Mouse (Mus musculus) thymus, postnatal 4 days (tissue): ENCODE data around the gene Idnk.

Source experiments
- DNase-seq: peaks from one replicate; pipeline ENCODE4 v3.0.0; 2021

Idnk gene

DNA sequence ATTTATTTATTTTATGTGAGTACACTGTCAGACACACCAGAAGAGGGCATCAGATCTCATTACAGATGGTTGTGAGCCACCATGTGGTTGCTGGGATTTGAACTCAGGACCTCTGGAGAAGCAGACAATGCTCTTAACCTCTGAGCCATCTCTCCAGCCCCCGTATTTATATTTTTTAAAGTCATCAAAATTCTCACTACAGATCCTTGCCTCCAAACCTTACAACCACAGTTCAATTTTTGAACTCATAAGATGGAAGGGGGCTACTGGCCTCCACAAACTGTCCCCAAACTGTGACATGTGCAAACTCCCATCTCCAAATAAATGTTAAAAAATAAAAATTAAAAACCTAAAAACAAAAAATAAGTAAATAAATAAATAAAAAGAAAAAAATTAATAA, 9.7 kb upstream of the Idnk start:
- no peak for DNase-seq

DNA sequence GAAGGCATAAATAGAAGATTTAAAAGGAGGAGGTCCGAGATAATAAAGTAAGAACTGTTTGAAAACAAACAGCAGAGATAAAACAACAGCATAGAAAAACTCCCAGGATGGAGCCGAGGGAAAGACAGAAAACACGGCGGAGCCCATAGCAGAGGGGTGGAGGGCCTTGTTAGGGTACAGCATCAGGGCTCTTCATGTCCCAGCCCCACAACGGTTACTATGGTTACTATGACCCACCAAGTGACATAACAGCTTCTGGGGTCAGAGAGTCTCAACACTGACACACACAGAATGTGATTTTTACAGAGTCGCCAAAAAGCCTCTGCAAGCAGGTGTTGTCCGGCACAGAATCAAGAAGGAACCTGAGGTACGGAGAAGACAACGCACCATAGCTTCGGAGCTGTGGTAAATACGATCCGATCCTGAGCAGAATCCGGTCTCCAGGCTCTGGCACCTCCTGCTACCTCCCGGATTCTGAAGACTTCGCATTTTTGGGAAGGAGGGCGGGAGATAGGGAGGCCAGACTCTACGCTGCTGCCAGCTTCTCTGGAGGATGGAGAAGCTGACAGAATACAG, 9.1 kb upstream of the Idnk start:
- DNase-seq, result peak; percentile 64

DNA sequence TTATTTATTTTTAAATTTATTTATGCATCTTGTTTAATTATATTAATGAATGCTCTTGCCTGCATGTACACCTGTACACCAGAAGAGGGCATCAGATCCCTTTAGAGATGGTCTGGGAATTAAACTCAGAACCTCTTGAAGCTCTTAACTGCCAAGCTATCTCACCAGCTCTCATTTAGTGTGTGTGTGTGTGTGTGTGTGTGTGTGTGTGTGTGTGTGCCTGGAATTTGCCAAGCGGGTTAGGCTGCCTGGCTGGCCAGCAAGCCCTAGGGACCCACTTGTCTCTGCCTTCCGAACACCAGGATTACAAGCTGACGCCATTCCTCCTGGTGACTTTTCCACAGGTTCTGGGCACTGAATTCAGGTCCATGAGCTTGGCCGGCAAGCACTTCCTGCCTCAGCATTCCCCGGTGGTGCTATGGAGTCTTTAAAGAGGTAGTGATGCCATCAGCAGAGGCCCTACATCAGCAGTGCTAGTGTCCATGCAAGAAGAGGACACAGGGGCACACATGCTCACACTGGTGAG, 8.4 kb upstream of the Idnk start:
- no peak for DNase-seq

DNA sequence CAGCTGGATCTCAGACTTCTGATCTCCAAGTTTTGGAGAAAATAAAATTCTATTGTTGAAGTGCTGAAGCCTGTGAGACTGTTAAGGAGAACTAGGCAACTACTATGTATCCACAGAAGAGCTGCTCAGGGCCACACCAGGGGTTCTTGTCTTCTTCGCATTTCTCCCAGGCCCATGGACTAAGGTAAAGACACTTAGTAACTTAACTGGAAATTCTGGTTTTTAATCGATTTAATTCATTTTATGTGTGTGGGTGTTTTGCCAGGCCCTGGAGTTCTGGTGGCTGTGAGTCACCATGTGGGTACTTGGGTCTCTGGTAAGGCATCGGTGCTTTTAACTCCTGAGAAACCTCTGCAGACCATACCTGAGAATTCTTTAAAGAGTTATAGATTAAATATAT, 7.8 kb upstream of the Idnk start:
- no peak for DNase-seq

DNA sequence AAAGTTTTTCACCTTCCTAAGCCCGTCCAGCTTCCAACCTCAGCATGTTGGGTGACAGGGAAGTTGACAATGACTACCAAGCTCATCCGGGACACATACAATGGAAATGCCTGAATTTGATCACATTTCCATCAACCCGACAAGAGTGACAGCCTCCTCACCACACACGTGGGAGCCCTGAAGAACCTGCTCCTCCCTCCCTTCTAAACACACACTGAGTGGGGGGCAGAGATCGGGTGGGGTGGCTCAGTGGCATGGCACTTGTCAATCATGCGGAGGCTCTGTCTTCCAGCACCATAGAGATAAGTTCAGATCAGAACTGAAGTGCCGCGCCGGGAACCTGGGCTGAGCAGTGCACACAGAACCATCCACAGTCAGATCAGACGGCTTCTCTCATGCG, 7.0 kb upstream of the Idnk start:
- no peak for DNase-seq

DNA sequence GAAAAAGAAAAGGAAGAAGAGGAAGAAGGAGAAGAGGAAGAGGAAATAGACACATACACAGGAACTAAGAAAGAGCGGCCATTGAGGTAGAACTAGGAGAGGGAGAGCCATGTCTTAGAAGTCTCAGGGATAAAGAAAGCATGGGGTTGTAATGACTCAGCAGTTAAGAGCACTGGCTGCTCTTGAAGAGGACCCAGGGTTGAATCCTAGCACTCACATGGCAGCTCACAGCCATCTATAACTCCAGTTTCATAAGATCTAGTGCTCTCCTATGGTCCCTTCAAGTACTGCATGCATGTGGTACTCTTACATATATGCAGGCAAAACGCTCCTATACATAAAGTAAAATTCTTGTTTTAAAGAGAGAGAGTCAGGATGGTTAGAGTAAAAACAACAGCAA, 1.4 kb upstream of the Idnk start:
- DNase-seq, result peak; percentile 59

DNA sequence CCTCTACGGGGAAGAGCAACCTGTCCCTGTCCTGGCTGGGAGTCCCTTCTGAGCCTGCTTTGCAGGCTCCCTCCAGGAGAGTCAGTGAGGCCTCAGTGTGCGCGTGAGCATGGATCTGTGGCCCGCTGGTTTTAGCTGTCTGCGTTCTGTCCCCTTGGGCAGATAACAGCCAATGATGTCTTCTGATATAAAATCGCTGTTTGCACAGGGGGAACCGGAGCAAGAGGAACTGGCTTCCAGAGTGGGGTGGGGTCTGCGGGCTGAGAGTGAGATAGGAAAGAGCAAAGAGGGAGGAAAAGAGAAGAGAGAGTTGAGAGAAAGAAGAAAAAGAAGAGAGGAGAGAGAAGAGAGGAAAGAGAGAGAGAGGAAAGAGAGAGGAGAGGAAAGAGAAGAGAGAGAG, 413 bp upstream of the Idnk start:
- DNase-seq, result peak; percentile 40

DNA sequence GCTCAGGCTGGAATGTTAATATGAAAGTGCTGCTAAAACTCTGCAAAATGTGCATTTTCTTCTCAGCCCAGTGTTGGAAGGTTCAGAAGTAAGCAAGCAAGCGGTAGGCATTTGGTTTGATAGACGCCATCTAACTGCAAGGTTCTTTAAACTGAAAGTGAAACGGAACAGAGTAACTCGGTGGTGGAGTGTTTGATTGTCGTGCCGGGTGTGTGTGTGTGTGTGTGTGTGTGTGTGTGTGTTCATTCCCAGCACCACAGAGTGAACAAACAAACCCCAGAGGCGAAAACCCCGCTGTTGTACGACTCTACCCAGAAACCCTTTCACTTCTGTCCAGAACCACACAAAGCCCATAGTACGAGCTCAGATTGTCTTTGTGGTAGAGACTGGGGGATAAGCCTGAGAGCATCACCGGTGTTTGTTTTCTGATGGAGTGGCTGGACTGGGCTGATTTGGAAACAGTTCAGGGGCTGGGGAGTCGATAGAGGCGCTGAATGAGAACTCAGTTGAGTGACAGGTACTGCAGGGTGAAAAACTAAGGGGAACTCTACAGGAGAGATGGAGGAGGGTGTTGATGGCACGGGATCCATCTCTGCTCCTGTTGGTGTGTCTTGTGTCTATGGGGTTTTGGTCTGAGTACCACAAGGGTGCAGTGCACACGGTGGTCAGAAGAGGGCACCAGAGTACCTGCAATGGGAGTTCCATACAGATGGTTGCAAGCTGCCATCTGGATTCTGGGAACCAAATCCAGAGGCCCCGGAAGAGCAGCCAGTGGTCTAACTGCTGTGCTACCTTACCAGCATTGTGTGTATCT, 857 bp downstream of the Idnk start:
- DNase-seq, result peak; percentile 93

DNA sequence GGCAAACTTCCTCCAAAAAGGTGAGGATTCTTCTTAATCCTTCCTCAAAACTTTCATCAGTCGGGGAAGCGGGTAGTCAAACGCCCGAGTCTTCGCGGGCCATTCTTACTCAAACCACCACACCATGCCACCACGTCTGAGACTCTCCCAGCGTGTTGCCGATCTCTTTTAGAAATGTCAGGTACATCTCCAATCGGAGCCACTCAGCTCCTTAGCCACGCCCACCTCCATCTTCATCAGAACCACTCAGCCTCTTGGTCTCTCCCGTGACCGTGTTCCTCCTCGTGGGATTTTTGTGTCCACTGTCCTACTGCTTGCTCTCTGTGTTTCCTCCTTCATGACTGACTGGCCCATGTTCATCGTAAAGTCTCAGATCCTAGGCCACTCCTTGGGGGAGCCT, 3.3 kb downstream of the Idnk start:
- DNase-seq, result no peak

DNA sequence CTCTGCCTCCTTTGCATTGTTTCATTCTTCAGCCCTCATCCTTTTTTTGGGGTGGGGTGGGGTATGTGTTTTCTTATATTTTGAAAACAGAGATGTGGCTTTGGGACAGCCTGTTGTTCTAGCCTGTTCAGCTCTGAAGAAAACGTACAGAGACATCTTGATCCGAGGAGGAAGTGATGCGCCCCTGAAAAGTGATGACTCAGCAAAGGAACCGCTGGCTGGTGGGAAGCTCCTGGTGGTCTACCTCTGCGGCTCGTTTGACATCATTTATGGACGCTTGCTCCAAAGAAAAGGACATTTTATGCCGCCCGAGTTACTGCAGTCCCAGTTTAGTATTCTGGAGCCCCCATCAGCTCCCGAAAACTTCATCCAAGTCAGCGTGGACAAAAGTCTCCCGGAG, 5.9 kb downstream of the Idnk start:
- DNase-seq, result no peak

DNA sequence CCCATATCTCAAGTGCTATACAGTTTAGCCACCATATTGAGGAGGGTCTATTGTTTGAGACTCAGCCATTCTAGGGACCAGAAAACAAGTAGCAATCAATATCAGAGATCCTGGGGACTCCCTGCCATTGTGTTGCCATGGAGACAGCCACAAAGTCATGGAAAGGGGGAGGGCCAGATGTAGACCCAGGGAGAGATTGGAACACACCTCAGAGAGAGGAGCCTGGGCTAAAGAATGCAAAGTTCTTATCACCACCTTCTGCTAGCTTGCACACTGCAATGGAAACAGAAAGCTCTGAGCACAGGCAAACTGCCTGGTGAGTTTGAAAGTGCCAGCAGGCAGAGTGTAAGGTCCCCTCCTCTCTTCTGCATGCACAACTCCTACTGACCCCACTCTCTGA, 10.7 kb downstream of the Idnk start:
- DNase-seq, result no peak

DNA sequence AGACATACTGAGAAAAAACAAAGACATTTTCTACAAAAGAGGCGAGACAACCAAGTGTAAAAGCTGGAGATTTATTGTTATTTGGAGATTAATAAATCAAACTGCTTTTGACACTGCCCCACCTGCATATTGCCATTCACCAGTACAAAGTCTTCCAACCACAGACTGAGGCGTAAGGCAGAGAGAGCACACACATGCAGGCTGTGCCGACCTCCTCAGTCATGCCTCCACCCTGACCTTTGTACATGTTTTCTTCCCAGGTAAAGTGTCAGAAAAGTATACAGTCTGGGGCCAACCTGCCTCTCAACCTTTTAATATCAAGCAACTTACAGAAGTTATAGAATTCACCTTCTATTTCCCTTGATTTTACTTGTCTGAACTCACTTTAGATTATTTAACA, 18.7 kb downstream of the Idnk start:
- no peak for DNase-seq

DNA sequence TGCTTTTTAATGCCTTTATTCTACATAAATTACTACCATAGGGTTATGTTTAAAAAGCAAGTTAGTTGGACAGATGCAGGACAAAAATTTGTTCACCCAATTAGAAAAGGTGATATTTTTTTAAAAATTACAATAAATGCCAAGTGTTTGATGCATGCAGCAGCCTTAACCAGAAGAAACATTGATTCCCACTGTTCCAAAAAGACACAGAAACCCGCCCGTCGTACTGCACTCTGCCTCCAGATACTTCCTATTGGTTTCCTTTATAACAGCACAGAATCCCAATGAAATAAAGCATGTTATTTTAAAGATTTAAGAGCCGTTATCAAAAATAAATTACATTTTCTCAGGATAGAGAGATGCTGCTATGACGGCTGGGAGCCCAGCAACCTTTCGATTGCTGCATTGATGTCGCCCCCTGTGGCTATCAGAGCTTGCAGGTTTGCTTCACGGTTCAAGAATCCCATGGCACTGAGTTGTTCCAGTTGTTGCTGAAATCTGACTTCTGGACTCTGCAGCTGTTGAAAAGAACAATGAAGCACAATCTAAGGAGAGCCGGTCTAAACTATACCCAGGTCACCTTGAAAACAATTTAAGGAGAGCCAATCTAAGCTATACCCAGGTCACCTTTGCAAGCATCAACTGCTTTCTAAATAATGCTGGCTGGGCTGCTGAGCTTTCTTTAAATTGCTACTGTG, 20.2 kb downstream of the Idnk start:
- DNase-seq, result peak; percentile 95

DNA sequence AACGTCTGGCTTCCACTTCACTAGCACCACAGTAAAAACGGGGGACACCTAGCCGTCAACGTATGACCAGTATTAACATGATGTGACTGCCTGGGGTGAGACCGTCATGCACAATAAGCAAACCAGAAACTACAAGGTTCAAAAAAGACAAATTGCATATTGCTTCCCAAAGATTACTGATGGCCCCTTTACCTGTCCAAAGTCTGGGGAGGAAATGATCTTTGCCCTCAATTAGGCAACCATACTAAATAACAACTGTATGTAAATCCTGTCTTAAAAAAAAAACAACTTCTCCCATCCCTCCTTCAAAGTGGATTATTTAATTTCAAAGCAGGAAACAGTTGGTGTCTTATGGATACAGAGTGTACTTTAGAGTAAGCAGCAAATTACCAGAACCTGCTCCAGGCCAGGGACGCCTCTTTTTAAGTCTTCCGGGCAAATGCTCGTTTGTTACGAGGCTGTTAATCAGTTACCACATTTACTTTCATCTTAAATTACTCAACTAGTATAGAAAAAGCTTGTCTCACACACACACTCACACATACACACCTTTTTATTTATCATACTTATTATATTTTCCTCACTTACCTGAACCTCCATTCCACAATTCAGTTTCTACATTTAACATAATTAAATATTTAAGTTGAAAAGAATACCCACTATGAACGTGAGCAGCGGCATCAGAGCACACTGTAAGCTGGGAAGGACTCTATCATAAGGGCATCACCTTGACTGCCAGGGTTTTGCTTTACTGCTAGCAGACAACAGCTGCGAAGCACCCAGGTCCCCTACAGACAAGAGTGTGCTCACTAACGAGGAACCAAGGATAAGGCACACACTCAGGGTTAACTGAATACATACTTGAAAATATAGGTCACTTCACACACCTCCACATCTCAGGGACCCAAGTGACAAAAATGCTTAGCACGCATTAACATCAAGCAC, 24.4 kb downstream of the Idnk start:
- DNase-seq, result no peak

DNA sequence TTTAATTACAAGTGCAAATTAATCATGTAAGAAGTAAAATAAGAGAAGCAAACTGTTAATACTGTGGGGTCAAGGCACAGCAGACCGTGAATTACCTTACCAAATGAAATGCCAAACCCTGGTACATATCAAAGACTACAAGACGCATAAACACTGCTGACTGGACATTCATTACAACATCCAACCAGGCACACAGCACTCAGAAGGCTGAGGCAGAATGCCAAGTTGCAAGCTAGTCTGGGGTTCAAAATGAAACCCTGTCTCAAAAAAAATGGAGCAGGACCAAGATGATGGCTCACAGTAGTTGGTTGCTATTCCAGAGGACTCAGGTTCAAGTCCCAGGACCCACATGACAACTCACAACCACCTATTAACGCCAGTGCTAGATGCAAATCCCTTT, 26.7 kb downstream of the Idnk start:
- DNase-seq, result no peak

DNA sequence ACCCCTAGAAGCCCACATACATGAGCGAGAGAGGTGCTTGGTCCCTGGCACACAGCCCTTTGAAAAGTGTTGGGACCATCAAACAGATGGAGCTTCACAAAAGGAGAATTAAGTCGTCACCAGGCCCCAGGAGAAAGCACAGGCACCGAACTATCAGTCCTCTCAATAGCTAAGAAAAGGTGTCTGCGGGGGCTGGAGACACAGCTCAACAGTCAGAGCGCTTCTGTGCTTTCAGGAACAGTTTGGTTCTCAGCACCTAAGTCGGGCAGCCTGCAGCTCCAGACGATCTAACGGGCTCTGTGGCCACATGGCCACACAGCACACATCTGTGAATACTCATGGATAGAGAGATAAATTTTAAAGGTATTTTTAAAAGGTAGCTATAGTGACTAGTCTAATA, 28.8 kb downstream of the Idnk start:
- no peak for DNase-seq

DNA sequence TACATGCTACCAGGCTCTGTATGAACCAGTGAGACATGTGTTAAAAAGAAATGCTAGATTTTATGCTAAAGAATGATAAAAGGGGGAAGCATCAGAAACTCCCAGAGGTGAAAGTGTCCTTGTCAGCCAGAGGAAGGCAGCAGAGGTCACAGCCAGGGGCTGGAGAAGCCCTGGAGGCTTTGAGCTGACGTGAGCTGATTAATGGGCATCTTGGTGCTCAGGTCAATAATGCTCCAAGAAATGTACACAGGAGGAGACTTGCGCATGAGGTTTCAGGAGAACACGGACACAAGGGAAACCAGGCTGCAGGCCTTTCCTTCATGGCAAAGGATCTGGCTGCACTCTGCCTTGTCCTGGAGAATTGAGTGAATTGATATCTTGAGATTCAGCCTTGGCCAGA, 30.3 kb downstream of the Idnk start:
- no peak for DNase-seq

DNA sequence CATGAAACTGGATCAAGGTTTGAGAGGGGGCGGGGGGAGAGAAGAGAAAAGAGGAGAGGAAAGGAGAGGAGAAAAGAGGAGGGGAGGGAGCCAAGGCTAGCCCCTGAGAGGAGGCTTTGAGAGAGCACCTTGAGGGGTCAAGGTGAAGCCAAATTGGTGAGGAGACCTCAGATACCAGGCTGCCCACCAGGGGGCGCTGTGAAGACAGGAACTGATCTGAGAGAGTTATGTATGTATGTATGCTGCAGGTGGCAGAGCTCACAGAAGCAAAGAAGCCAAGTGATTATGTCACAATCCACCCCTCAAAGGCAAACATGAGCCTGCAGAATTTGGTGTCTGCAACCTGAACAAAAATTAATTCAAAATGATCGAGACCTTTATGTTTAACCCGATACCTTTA, 31.0 kb downstream of the Idnk start:
- DNase-seq, result peak; percentile 98

DNA sequence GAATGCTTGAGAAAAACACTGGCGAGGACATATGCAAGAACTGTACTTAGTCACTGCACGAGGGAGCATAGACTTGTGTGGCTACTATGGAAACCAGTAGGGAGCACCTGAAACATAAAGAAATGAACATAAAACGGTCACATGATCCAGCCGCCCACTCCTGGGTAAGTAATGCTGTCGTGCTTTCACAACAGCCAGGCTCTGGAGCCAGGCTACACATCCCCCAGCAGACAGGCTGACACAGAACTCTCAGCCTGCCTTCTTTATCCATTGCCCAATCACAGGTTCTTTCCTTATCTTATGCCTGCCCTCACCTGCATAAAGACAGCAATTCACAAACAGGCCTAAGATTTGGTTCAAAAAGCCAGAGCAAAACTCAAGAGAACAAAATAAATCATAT, 32.0 kb downstream of the Idnk start:
- no peak for DNase-seq

DNA sequence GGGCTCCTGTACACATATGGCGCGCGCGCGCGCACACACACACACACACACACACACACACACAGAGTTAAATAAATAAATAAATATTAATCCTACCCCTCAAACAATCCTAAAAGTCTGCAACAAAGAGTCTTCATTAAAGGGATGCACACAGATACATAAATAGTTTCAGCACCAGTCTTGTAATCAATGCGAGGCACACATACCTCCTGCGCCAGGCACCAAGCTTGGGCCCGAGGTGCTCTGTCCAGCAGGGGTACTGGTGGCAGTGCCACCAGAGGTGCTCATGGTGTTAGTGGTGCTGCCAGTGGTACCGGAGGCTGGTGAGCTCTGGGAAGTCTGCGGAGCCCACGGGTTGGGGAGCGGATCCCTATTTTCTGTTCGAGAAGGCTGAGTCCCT, 34.1 kb downstream of the Idnk start:
- DNase-seq, result no peak

DNA sequence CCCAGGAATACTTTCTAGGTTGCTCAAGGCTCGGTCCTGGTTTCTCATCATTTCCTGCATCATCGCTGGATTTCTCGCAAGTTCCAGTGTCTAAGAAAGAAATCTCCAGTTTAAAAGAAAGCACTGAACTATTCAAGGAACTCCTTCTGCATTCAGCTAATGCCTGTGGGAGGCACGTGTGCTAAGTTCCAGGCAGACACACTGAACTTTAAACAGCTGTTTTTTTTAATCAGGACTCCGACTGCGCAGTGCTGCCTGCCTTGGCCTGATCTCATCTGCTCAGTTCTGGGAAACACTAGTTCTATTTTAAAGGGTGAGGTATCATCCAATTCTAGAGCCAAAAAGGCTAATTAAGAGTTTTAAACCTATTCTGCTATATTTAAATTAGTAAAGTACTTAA, 34.7 kb downstream of the Idnk start:
- DNase-seq, result no peak

DNA sequence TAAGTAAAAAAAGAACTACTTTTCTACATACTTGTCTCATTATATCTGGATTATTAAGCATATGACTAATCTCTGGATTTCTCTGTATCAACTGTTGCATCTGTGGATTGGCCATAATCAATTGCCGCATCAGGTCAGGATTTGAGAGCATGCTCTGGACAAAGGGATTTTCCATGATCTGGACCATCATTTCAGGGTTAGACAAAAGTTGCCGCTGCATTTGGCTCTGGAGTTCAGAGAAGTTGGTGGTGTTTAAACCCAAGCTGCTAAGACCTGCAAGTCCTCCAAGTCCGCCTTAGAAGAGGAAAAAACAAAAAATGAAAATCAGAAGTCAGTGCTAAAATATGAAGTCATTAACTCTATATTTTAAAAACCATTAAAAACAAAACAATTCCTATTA, 35.8 kb downstream of the Idnk start:
- DNase-seq, result no peak

DNA sequence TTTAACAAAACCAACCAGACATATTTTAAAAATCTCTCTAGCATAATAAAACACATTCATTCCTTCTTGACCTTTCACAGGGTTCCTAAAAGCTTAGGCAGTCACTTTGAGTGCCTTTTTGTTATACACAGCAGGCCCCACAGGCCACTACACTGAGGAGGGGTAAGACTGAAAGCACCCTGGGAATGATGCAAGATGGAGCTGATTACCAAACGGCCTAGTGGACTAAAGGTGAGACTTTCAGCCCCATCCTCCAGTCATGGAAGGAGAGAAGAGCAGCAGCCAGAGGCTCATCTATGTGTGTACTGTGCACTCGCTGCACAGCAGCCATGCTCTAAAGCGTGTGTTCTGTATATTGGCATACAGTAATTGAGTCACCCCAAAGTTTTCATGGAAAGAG, 37.5 kb downstream of the Idnk start:
- DNase-seq, result no peak
